Mouse (Mus musculus) C2C12 (cell line): ENCODE data around the gene Slc22a8. TPM values are rescaled to one million over a fixed set of nuclear protein-coding genes. Genes with fewer than 3 reads are reported as not detected.

Experiments
- H3K27me3 ChIP-seq: one replicate; pipeline ENCODE4 v1.6.1; 2011; ENCODE audit not compliant: control insufficient read depth, insufficient read depth, insufficient read length
- H3K36me3 ChIP-seq: one replicate; pipeline ENCODE4 v1.6.1; 2011; ENCODE audit not compliant: control insufficient read depth, insufficient read depth
- H3K4me3 ChIP-seq: one replicate; pipeline ENCODE4 v1.5.1; 2011; ENCODE audit warnings: mild to moderate bottlenecking, control low read depth; ENCODE audit not compliant: poor library complexity, insufficient read depth, severe bottlenecking
- H3K79me2 ChIP-seq: one replicate; pipeline ENCODE4 v1.6.1; 2011; ENCODE audit not compliant: control insufficient read depth, insufficient read depth
- H3K79me3 ChIP-seq: one replicate; pipeline ENCODE4 v1.6.1; 2011; ENCODE audit warnings: low read depth, control low read depth
- H3ac ChIP-seq: one replicate; pipeline ENCODE3; 2011; ENCODE audit warnings: low read depth; ENCODE audit not compliant: control insufficient read depth, insufficient read length
- CEBPB ChIP-seq: IDR thresholded peaks from one replicate; pipeline ENCODE4 v1.6.1; 2011; ENCODE audit warnings: low read depth, mild to moderate bottlenecking, control low read depth, moderate library complexity
- CTCF ChIP-seq: IDR thresholded peaks from one replicate; pipeline ENCODE4 v1.5.1; 2011; ENCODE audit not compliant: control insufficient read depth, insufficient read depth, insufficient read length
- FOSL1 ChIP-seq: IDR thresholded peaks from one replicate; pipeline ENCODE4 v1.8.0; 2011; ENCODE audit warnings: mild to moderate bottlenecking, low read length; ENCODE audit not compliant: poor library complexity, insufficient read depth, severe bottlenecking
- MAX ChIP-seq: IDR thresholded peaks from one replicate; pipeline ENCODE4 v1.6.1; 2011; ENCODE audit warnings: mild to moderate bottlenecking, control low read depth
- MYOD1 ChIP-seq: IDR thresholded peaks from one replicate; pipeline ENCODE4 v1.6.1; 2011; ENCODE audit warnings: low read depth; ENCODE audit not compliant: control insufficient read depth, insufficient read length
- MYOG ChIP-seq: IDR thresholded peaks from one replicate; pipeline ENCODE4 v1.6.1; 2011; ENCODE audit not compliant: control insufficient read depth, insufficient read length; ENCODE audit errors: extremely low read depth
- USF1 ChIP-seq: IDR thresholded peaks from one replicate; pipeline ENCODE4 v1.6.1; 2011; ENCODE audit warnings: low read depth, mild to moderate bottlenecking, control low read depth, moderate library complexity
- polyA plus RNA-seq: library from polyadenylated mRNA; unstranded; fragments of >200 nt; fragmentation: generic; extraction: Trizol; gene quantifications from one replicate; pipeline ENCODE4 v1.2.1, GENCODE M21; 2012; ENCODE audit warnings: missing spikeins

Slc22a8 gene
- polyA plus RNA-seq, 1 experiment = not detected

DNA sequence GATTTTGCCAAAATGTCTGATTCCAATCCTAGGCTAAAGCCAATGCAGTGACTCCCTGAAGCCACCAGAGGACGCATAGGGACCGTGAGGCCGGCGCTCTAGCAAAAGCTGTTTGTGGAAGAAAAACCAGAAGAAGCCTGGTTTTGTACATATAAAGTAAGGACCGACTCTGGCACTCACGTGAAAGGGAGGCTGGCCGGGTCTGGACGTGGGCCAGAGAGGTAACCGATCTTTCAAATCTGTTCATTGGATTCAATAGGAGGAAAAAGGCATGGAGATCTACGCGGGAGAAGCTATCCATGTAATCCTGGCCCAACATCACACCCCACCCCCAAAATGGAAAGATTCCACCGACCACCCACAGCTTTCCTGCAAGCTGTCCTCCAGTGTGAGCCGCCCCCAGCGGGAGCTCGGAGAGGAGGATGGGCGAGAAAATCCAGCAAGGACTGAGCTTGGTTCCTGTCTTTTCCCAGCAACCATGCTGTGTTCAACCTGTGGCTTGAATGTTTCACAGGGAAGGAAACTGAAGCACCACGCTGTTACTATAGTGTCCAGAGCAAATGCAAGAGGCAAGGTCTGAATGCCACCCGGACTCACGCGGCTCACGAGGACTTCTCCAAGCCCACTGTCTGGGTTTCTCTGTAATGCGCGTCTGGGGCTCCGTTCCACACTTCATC lies 12.6 kb upstream of the Slc22a8 start:
- Histone ChIP-seq H3K36me3 (no peaks in the 10 kb centered on the region), H3K4me3 (no peak overlapping the region), H3K79me2 (no peaks in the 10 kb centered on the region), H3ac (no peak overlapping the region), H3K27me3 (peaks cover 27% of the 10 kb centered on the region), H3K79me3 (no peaks in the 10 kb centered on the region)
- TF ChIP-seq MYOD1 (no peak), FOSL1 (no peak), USF1 (no peak), MYOG (no peak), CTCF (peak; percentile 57)

GRCm38 (mm10) chr19:8578970-8579342 lies 12.1 kb upstream of the Slc22a8 start:
- no peak overlapping the region for H3ac ChIP-seq
- H3K79me3 ChIP-seq = no peaks in the 10 kb centered on the region
- H3K4me3 ChIP-seq = no peak overlapping the region
- H3K79me2 ChIP-seq = no peaks in the 10 kb centered on the region
- TF ChIP-seq CEBPB = no peak
- H3K27me3 ChIP-seq = peaks cover 25% of the 10 kb centered on the region
- no peaks in the 10 kb centered on the region for H3K36me3 ChIP-seq

- no peaks in the 10 kb centered on the region for H3K79me2 ChIP-seq
- H3K4me3 ChIP-seq = no peak overlapping the region
- H3ac ChIP-seq = no peak overlapping the region
- H3K79me3 ChIP-seq = no peaks in the 10 kb centered on the region
- no peak for TF ChIP-seq USF1
- TF ChIP-seq FOSL1 = no peak
- no peak for TF ChIP-seq MYOD1
- TF ChIP-seq MAX = no peak
- no peak for TF ChIP-seq CTCF
- no peak for TF ChIP-seq MYOG
- TF ChIP-seq CEBPB = no peak
- H3K27me3 ChIP-seq = peaks cover 13% of the 10 kb centered on the region
- no peaks in the 10 kb centered on the region for H3K36me3 ChIP-seq
These were observed 5.8 kb upstream of the Slc22a8 start for GRCm38 (mm10) chr19:8585298-8585697.

DNA sequence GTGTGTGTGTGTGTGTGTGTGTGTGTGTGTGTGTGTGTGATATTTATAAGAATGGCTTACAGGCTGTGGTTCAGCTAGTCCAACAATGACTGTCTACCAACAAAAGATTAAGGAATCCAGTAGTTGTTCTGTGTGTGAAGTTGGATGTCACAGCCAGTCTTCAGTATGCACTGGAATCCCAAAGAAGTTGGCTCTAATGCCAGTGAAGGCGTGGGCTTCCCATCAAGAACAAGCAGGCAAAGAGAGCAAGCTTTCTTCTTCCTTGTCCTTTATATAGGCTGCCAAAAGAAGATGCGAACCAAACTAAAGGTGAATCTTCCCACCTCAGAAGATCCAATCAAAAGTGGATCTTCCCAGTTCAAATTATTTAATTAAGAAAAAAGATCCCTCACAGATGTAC lies 5.2 kb upstream of the Slc22a8 start:
- no peak overlapping the region for H3ac ChIP-seq
- peaks cover 13% of the 10 kb centered on the region for H3K27me3 ChIP-seq
- no peak overlapping the region for H3K4me3 ChIP-seq
- H3K36me3 ChIP-seq = no peaks in the 10 kb centered on the region
- no peaks in the 10 kb centered on the region for H3K79me2 ChIP-seq
- no peak for TF ChIP-seq FOSL1
- TF ChIP-seq MAX = no peak
- no peak for TF ChIP-seq CEBPB
- no peak for TF ChIP-seq MYOD1
- no peak for TF ChIP-seq CTCF
- no peak for TF ChIP-seq MYOG
- no peak for TF ChIP-seq USF1
- H3K79me3 ChIP-seq = no peaks in the 10 kb centered on the region

- Histone ChIP-seq H3K79me3 (no peaks in the 10 kb centered on the region), H3K27me3 (peaks cover 17% of the 10 kb centered on the region), H3K4me3 (no peak overlapping the region), H3K36me3 (no peaks in the 10 kb centered on the region), H3ac (no peak overlapping the region), H3K79me2 (no peaks in the 10 kb centered on the region)
- TF ChIP-seq FOSL1 (no peak), MYOG (no peak), USF1 (no peak), CTCF (no peak), MYOD1 (no peak), MAX (no peak), CEBPB (no peak)
These were observed 4.7 kb upstream of the Slc22a8 start for GRCm38 (mm10) chr19:8586350-8586749.

DNA sequence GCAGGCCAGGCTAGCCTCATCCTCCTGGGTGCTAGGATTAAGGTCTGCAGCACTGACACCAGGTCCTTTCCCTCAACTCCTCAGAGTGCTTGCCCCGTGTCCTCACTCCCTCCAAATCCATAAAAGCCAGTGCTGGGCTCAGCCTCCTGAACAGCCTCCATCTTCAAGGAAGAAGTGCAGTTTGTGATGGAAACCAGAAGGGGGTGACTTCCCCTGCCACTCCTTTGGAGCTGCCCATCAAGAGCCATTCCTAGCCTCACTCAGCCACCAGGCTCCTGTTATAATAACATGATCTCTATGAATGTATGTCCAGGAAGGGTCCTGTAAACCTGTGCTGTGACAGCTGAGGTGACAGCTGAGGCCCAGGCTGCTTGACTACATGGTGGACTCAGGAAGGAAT lies 3.7 kb upstream of the Slc22a8 start:
- Histone ChIP-seq H3K27me3 (peaks cover 24% of the 10 kb centered on the region), H3K79me3 (no peaks in the 10 kb centered on the region), H3K4me3 (no peak overlapping the region), H3ac (no peak overlapping the region), H3K79me2 (no peaks in the 10 kb centered on the region), H3K36me3 (no peaks in the 10 kb centered on the region)
- TF ChIP-seq MAX (no peak), MYOG (no peak), CEBPB (no peak)
